Mouse (Mus musculus) bone marrow macrophage, adult 2 months (primary cell): ENCODE data around the gene Armh1.

Experiments used
- CTCF ChIP-seq: IDR thresholded peaks from 2 replicates; pipeline ENCODE4 v1.5.1; 2012; ENCODE audit warnings: low read depth, mild to moderate bottlenecking, low read length, moderate library complexity
- POLR2A ChIP-seq: IDR thresholded peaks from 2 replicates; pipeline ENCODE4 v1.6.1; 2012; ENCODE audit warnings: mild to moderate bottlenecking, low read depth, low read length, borderline replicate concordance

GRCm38 (mm10) chr4:117262101-117262913 is 10.4 kb upstream of the Armh1 start:
- TF ChIP-seq CTCF = no peak
- TF ChIP-seq POLR2A = no peak
